Mouse (Mus musculus) gastrocnemius, adult 2 months (tissue): ENCODE measurements around the gene H2-DMa. TPM values are rescaled to one million over a fixed set of nuclear protein-coding genes. Genes with fewer than 3 reads are reported as not detected.

Source experiments
- DNase-seq: peaks from one replicate; pipeline ENCODE4 v3.0.0; 2022
- H3K27ac ChIP-seq: fragments of 200-600 bp; 2 replicates; pipeline ENCODE4 v1.8.1; 2022; ENCODE audit warnings: mild to moderate bottlenecking
- H3K4me3 ChIP-seq: fragments of 200-600 bp; 2 replicates; pipeline ENCODE4 v1.8.1; 2022; ENCODE audit warnings: mild to moderate bottlenecking, moderate library complexity
- CTCF ChIP-seq: fragments of 200-600 bp; IDR thresholded peaks from 2 replicates; pipeline ENCODE4 v1.8.1; 2022; ENCODE audit warnings: antibody characterized with exemption, mild to moderate bottlenecking, moderate library complexity
- intact Hi-C: fragments of 180-260 bp; cut with DNase I; formaldehyde crosslinking; loops from one replicate; pipeline ENCODE4 v1.15.1; 2025
- total RNA-seq, 2 experiments: library from RNA; stranded (reverse); gene quantifications; 2 replicates each; pipeline ENCODE4 v1.2.3; 2021

Gene H2-DMa
- total RNA-seq, 2 experiments from 2014 or later = 3.0 to 3.1 TPM

- H3K4me3 ChIP-seq = no peak overlapping the region
- intact Hi-C loops = no loop called here
- DNase-seq = no peak
- no peak overlapping the region for H3K27ac ChIP-seq
- TF ChIP-seq CTCF = no peak
These were observed 26.0 kb upstream of the H2-DMa start for GRCm38 (mm10) chr17:34093199-34093874.

GRCm38 (mm10) chr17:34094283-34095035 is 24.9 kb upstream of the H2-DMa start:
- intact Hi-C loops = no loop called here
- DNase-seq = no peak
- Histone ChIP-seq H3K27ac (no peak overlapping the region), H3K4me3 (no peak overlapping the region)
- no peak for TF ChIP-seq CTCF

GRCm38 (mm10) chr17:34096497-34097010 is 22.8 kb upstream of the H2-DMa start:
- Histone ChIP-seq H3K4me3 (no peak overlapping the region), H3K27ac (no peak overlapping the region)
- no peak for TF ChIP-seq CTCF
- intact Hi-C loops = no loop called here
- no peak for DNase-seq

GRCm38 (mm10) chr17:34097272-34097671 is 22.1 kb upstream of the H2-DMa start:
- Histone ChIP-seq H3K27ac (no peak overlapping the region), H3K4me3 (no peak overlapping the region)
- intact Hi-C loops = no loop called here
- no peak for TF ChIP-seq CTCF
- no peak for DNase-seq

GRCm38 (mm10) chr17:34098709-34099479 is 20.4 kb upstream of the H2-DMa start:
- intact Hi-C loops = no loop called here
- DNase-seq = no peak
- Histone ChIP-seq H3K4me3 (no peak overlapping the region), H3K27ac (no peak overlapping the region)
- no peak for TF ChIP-seq CTCF

GRCm38 (mm10) chr17:34099531-34099930 is 19.8 kb upstream of the H2-DMa start:
- no peak overlapping the region for H3K4me3 ChIP-seq
- intact Hi-C loops = no loop called here
- TF ChIP-seq CTCF = no peak
- DNase-seq = no peak
- H3K27ac ChIP-seq = no peak overlapping the region

- Histone ChIP-seq H3K4me3 (no peak overlapping the region), H3K27ac (no peak overlapping the region)
- no peak for TF ChIP-seq CTCF
- DNase-seq = no peak
- intact Hi-C loops = loop anchor here (10.0 kb wide), 1 partner anchor 134 kb away; the partner anchor contains the start of gene H2-Ob
These were observed 18.2 kb upstream of the H2-DMa start for GRCm38 (mm10) chr17:34101185-34101584.

GRCm38 (mm10) chr17:34101604-34102032 is 17.7 kb upstream of the H2-DMa start:
- DNase-seq = peak; percentile 93
- peak overlapping the region; percentile 65 for H3K27ac ChIP-seq
- intact Hi-C loops = loop anchor here (2.0 to 10.0 kb wide), 3 partner anchors 31 to 133 kb away; partner anchors contain the start of gene H2-Ob
- peak; percentile 93 for TF ChIP-seq CTCF
- peak overlapping the region; percentile 65 for H3K4me3 ChIP-seq

- H3K27ac ChIP-seq = no peak overlapping the region
- TF ChIP-seq CTCF = no peak
- H3K4me3 ChIP-seq = no peak overlapping the region
- no peak for DNase-seq
- intact Hi-C loops = loop anchor here (2.0 to 10.0 kb wide), 3 partner anchors 30 to 132 kb away; partner anchors contain the start of gene H2-Ob
These were observed 16.5 kb upstream of the H2-DMa start for GRCm38 (mm10) chr17:34102831-34103230.

- TF ChIP-seq CTCF = no peak
- Histone ChIP-seq H3K27ac (no peak overlapping the region), H3K4me3 (no peak overlapping the region)
- no peak for DNase-seq
- intact Hi-C loops = loop anchor here (5.0 to 10.0 kb wide), 2 partner anchors 68 to 130 kb away; partner anchors contain the start of genes Col11a2 and H2-Ob
These were observed 14.5 kb upstream of the H2-DMa start for GRCm38 (mm10) chr17:34104804-34105203.

GRCm38 (mm10) chr17:34106555-34106954 is 12.8 kb upstream of the H2-DMa start:
- DNase-seq = no peak
- TF ChIP-seq CTCF = no peak
- H3K4me3 ChIP-seq = no peak overlapping the region
- no peak overlapping the region for H3K27ac ChIP-seq
- intact Hi-C loops = loop anchor here (5.0 to 10.0 kb wide), 2 partner anchors 69 to 128 kb away; partner anchors contain the start of genes Col11a2 and H2-Ob
